17 mouse cellular contexts compared by ENCODE assay signal in the genomic region with DNA sequence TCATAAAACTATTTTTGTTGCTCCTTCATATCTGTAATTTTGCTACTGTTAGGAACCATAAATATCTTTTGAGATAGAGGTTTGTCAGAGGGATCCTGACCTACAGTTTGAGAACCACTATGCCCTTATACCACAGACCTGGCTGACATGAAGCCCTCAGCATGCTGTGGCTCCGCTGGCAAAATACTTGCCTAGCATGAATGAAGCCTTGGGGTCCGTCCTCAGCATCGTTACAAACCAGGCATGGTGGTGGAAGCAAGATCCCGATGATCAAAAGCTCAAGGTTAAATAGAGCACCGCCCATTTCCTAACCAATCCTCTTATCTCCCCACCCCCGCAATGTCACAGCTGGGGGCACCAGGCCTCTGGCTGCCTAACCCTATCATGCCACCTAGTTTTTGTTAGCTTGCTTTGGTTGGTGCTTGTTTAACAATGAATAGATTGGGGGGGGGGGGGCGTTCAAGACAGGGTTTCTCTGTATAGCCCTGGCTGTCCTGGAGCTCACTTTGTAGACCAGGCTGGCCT. TPM values are rescaled to one million over a fixed set of nuclear protein-coding genes. Genes with fewer than 3 reads are reported as not detected.
DNase-seq lines count a peak whose midpoint lies in the region; ATAC-seq lines count a peak whose summit lies in the region.
"Had no signal": no experiment of that assay in that cellular context is flagged by ENCODE, and none has a peak within 500 bp of the region (broad histone marks: within the 10 kb centered on the region; RNA-seq: fewer than 3 reads in every experiment).

No protein-coding gene starts in this region.

- H3K27ac ChIP-seq in hindbrain, embryonic 10.5 days: peak overlapping the region; percentile 53; the same call in 1 of the 2 replicates
- H3K27ac ChIP-seq in hindbrain, embryonic 14.5 days: no peak overlapping the region
- peak overlapping the region; percentile 94; the same call in 1 of the 2 replicates for H3K27ac ChIP-seq in neural tube, embryonic 13.5 days (replicated peaks)
- H3K27ac ChIP-seq: embryonic facial prominence, embryonic 12.5 days; heart, adult 2 months; lung, embryonic 15.5 days had no signal

- ATAC-seq in hindbrain, embryonic 14.5 days (ENCODE audit: low FRiP score): no peak
- ATAC-seq in neural tube, embryonic 13.5 days (ENCODE audit: low read depth): no peak

- no peak overlapping the region for H3K9ac ChIP-seq in hindbrain, embryonic 14.5 days
- no peak overlapping the region for H3K9ac ChIP-seq in neural tube, embryonic 13.5 days
- H3K9ac ChIP-seq: embryonic facial prominence, embryonic 12.5 days; lung, embryonic 15.5 days had no signal

- H3K36me3 ChIP-seq in hindbrain, embryonic 10.5 days: peaks cover 47% of the 10 kb centered on the region
- peaks cover 38% of the 10 kb centered on the region for H3K36me3 ChIP-seq in hindbrain, embryonic 14.5 days (replicated peaks; ENCODE audit: control insufficient read depth, insufficient read depth)
- peaks cover 38% of the 10 kb centered on the region for H3K36me3 ChIP-seq in neural tube, embryonic 13.5 days

- no peaks in the 10 kb centered on the region for H3K27me3 ChIP-seq in hindbrain, embryonic 10.5 days (ENCODE audit: insufficient read depth, poor library complexity, severe bottlenecking)
- no peaks in the 10 kb centered on the region for H3K27me3 ChIP-seq in hindbrain, embryonic 14.5 days (ENCODE audit: control insufficient read depth, insufficient read depth, low read length)
- H3K27me3 ChIP-seq in neural tube, embryonic 13.5 days: no peaks in the 10 kb centered on the region
- H3K27me3 ChIP-seq: embryonic facial prominence, embryonic 12.5 days; lung, embryonic 15.5 days had no signal

- WGBS in hindbrain, embryonic 10.5 days: 14% methylated on average over 7 of the region's 7 CpGs
- WGBS in hindbrain, embryonic 14.5 days: 19% methylated on average over 6 of the region's 7 CpGs
- WGBS in neural tube, embryonic 13.5 days: 13% methylated on average over 7 of the region's 7 CpGs

- H3K9me3 ChIP-seq in hindbrain, embryonic 10.5 days: no peaks in the 10 kb centered on the region
- no peaks in the 10 kb centered on the region for H3K9me3 ChIP-seq in hindbrain, embryonic 14.5 days (ENCODE audit: control insufficient read depth, low read length)
- no peaks in the 10 kb centered on the region for H3K9me3 ChIP-seq in neural tube, embryonic 13.5 days
- H3K9me3 ChIP-seq: embryonic facial prominence, embryonic 12.5 days; lung, embryonic 15.5 days; megakaryocyte, embryonic 14.5 days had no signal

- no peak overlapping the region for H3K4me2 ChIP-seq in hindbrain, embryonic 14.5 days (replicated peaks)
- no peak overlapping the region for H3K4me2 ChIP-seq in neural tube, embryonic 13.5 days
- H3K4me2 ChIP-seq: embryonic facial prominence, embryonic 12.5 days; lung, embryonic 15.5 days had no signal

- H3K4me3 ChIP-seq in hindbrain, embryonic 10.5 days: no peak overlapping the region
- H3K4me3 ChIP-seq in hindbrain, embryonic 14.5 days (replicated peaks; ENCODE audit: low read length): no peak overlapping the region
- no peak overlapping the region for H3K4me3 ChIP-seq in neural tube, embryonic 13.5 days
- H3K4me3 ChIP-seq: embryonic facial prominence, embryonic 12.5 days; heart, adult 2 months; layer of hippocampus, adult 2 months; lung, embryonic 15.5 days; megakaryocyte, embryonic 14.5 days had no signal

- no peak for DNase-seq in hindbrain, embryonic 10.5 days (ENCODE audit: low spot score)
- DNase-seq in hindbrain, embryonic 14.5 days (ENCODE audit: low spot score): no peak
- DNase-seq in ES-CJ7 (ENCODE audit: low read depth, low spot score) (peak; percentile 55), liver (peak; percentile 56)
- DNase-seq in kidney, postnatal 4 days: no peak
- DNase-seq in layer of hippocampus, postnatal 25 days (ENCODE audit: extremely low spot score in 1 of 2, low spot score in 1 of 2): no peak
- DNase-seq in right cerebral cortex, postnatal 36 days (ENCODE audit: low spot score in 2 of 2): no peak
- DNase-seq: cerebellum, adult 9-11 months; heart, adult 2 months; kidney, adult 2 months; left cerebral cortex, postnatal 4 days; right cerebral cortex, postnatal 4 days had no signal

- H3K4me1 ChIP-seq in hindbrain, embryonic 10.5 days (replicated peaks): peaks cover 48% of the 10 kb centered on the region
- peaks cover 40% of the 10 kb centered on the region for H3K4me1 ChIP-seq in hindbrain, embryonic 14.5 days (replicated peaks; ENCODE audit: control insufficient read depth, insufficient read depth, low read length)
- peaks cover 58% of the 10 kb centered on the region for H3K4me1 ChIP-seq in neural tube, embryonic 13.5 days (replicated peaks)
- H3K4me1 ChIP-seq: embryonic facial prominence, embryonic 12.5 days; lung, embryonic 15.5 days had no signal

RNA-seq across cellular contexts. Expression of a gene that starts 14.7 kb away (rescaled TPM):
- polyA plus RNA-seq in hindbrain, embryonic 10.5 days (2016; fragmentation: Nextera tagmentation; extraction: Ambion mirVana): 83.7 and 88.6 TPM in 2 replicates
- polyA plus RNA-seq in hindbrain, embryonic 14.5 days (2014; fragmentation: Nextera tagmentation; extraction: Ambion mirVana): 64.5 and 64.6 TPM in 2 replicates
- 55.4 and 58.9 TPM in 2 replicates for polyA plus RNA-seq in neural tube, embryonic 13.5 days (2015; fragmentation: Nextera tagmentation; extraction: Ambion mirVana)
- total RNA-seq in layer of hippocampus, postnatal 25 days (2021): 10 to 100 TPM; 31.6 to 35.8 TPM

RNA-seq across cellular contexts. Expression of a gene that starts 22.0 kb away (rescaled TPM):
- 21.5 and 21.9 TPM in 2 replicates for polyA plus RNA-seq in hindbrain, embryonic 10.5 days (2016; fragmentation: Nextera tagmentation; extraction: Ambion mirVana)
- 10.2 and 10.5 TPM in 2 replicates for polyA plus RNA-seq in hindbrain, embryonic 14.5 days (2014; fragmentation: Nextera tagmentation; extraction: Ambion mirVana)
- 16.0 and 16.2 TPM in 2 replicates for polyA plus RNA-seq in neural tube, embryonic 13.5 days (2015; fragmentation: Nextera tagmentation; extraction: Ambion mirVana)
- 10 to 100 TPM; 14.7 to 23.3 TPM for total RNA-seq in layer of hippocampus, postnatal 25 days (2021)

RNA-seq across cellular contexts. Expression of a gene that starts 23.9 kb away (rescaled TPM):
- polyA plus RNA-seq in hindbrain, embryonic 10.5 days (2016; fragmentation: Nextera tagmentation; extraction: Ambion mirVana): 393 and 437 TPM in 2 replicates
- 414 and 480 TPM in 2 replicates for polyA plus RNA-seq in hindbrain, embryonic 14.5 days (2014; fragmentation: Nextera tagmentation; extraction: Ambion mirVana)
- 479 and 545 TPM in 2 replicates for polyA plus RNA-seq in neural tube, embryonic 13.5 days (2015; fragmentation: Nextera tagmentation; extraction: Ambion mirVana)
- 100 to 1,000 TPM; 307 to 354 TPM for total RNA-seq in layer of hippocampus, postnatal 25 days (2021)

Comparison
In these comparisons a context has a peak if more than half of its experiments do, and no peak if none do; other contexts are left out.
1. DNase-seq: peak in ES-CJ7 (single experiment) and liver (single experiment); none in hindbrain, embryonic 10.5 days (single experiment), hindbrain, embryonic 14.5 days (single experiment), kidney, postnatal 4 days (0 of 2), layer of hippocampus, postnatal 25 days (0 of 2) and right cerebral cortex, postnatal 36 days (0 of 2).